Comparison of ENCODE assay signal across 9 mouse cellular contexts in genomic region chr4:126130502-126130901, GRCm38 (mm10). TPM values are rescaled to one million over a fixed set of nuclear protein-coding genes. Genes with fewer than 3 reads are reported as not detected.
DNase-seq lines count a peak whose midpoint lies in the region; ATAC-seq and TF ChIP-seq lines count a peak whose summit lies in the region.
"Had no signal": no experiment of that assay in that cellular context is flagged by ENCODE, and none has a peak within 500 bp of the region (broad histone marks: within the 10 kb centered on the region; RNA-seq: fewer than 3 reads in every experiment).

No protein-coding gene starts in this region.

- no peaks in the 10 kb centered on the region for H3K9me3 ChIP-seq in heart, embryonic 10.5 days
- no peaks in the 10 kb centered on the region for H3K9me3 ChIP-seq in embryonic facial prominence, embryonic 12.5 days
- H3K9me3 ChIP-seq in kidney, postnatal 0 days (replicated peaks; ENCODE audit: low read length) = no peaks in the 10 kb centered on the region

- no peak overlapping the region for H3K4me2 ChIP-seq in embryonic facial prominence, embryonic 12.5 days (replicated peaks)
- no peak overlapping the region for H3K4me2 ChIP-seq in kidney, postnatal 0 days (ENCODE audit: low read length)

- DNase-seq in heart, embryonic 10.5 days (ENCODE audit: low spot score) = no peak
- no peak for DNase-seq in heart, postnatal 14 days
- peak; percentile 85 for DNase-seq in kidney, postnatal 0 days (ENCODE audit: low spot score)
- peak; percentile 64 for DNase-seq in lung, postnatal 36 days
- no peak for DNase-seq in frontal cortex, postnatal 25 days (ENCODE audit: low spot score in 2 of 2)
- DNase-seq in gastrocnemius, postnatal 14 days = no peak
- no peak for DNase-seq in gastrocnemius, postnatal 36 days

- H3K27ac ChIP-seq in heart, embryonic 10.5 days = peak overlapping the region; percentile 56
- H3K27ac ChIP-seq in embryonic facial prominence, embryonic 12.5 days = peak overlapping the region; percentile 89
- H3K27ac ChIP-seq in kidney, postnatal 0 days = peak overlapping the region; percentile 87

- H3K36me3 ChIP-seq in heart, embryonic 10.5 days = peaks cover 79% of the 10 kb centered on the region
- peaks cover 56% of the 10 kb centered on the region for H3K36me3 ChIP-seq in embryonic facial prominence, embryonic 12.5 days
- H3K36me3 ChIP-seq in kidney, postnatal 0 days (ENCODE audit: insufficient read depth, low read length) = peaks cover 36% of the 10 kb centered on the region

- WGBS in heart, embryonic 10.5 days = 58% methylated on average over 11 of the region's 11 CpGs
- WGBS in embryonic facial prominence, embryonic 12.5 days = 35% methylated on average over 11 of the region's 11 CpGs
- 17% methylated on average over 11 of the region's 11 CpGs for WGBS in kidney, postnatal 0 days

- peak; percentile 43; the same call in 1 of the 2 replicates for ATAC-seq in embryonic facial prominence, embryonic 12.5 days (ENCODE audit: insufficient number of reproducible peaks, insufficient read depth, low FRiP score, low TSS enrichment)
- no peak for ATAC-seq in kidney, postnatal 0 days (replicated peaks; ENCODE audit: low FRiP score, low read depth)

- H3K9ac ChIP-seq in embryonic facial prominence, embryonic 12.5 days = no peak overlapping the region
- H3K9ac ChIP-seq in kidney, postnatal 0 days (ENCODE audit: low read depth, low read length) = no peak overlapping the region

- H3K27me3 ChIP-seq in heart, embryonic 10.5 days (ENCODE audit: insufficient read depth, poor library complexity, severe bottlenecking) = no peaks in the 10 kb centered on the region
- no peaks in the 10 kb centered on the region for H3K27me3 ChIP-seq in embryonic facial prominence, embryonic 12.5 days
- no peaks in the 10 kb centered on the region for H3K27me3 ChIP-seq in kidney, postnatal 0 days (ENCODE audit: insufficient read depth, low read length)
- H3K27me3 ChIP-seq: CH12.LX had no signal

- H3K4me1 ChIP-seq in heart, embryonic 10.5 days = peaks cover 38% of the 10 kb centered on the region
- peaks cover 36% of the 10 kb centered on the region for H3K4me1 ChIP-seq in embryonic facial prominence, embryonic 12.5 days
- H3K4me1 ChIP-seq in kidney, postnatal 0 days (replicated peaks; ENCODE audit: insufficient read depth, low read length) = peaks cover 34% of the 10 kb centered on the region

- H3K4me3 ChIP-seq in heart, embryonic 10.5 days = no peak overlapping the region
- no peak overlapping the region for H3K4me3 ChIP-seq in embryonic facial prominence, embryonic 12.5 days
- H3K4me3 ChIP-seq in kidney, postnatal 0 days (replicated peaks; ENCODE audit: low read depth, low read length) = no peak overlapping the region

- intact Hi-C loops in heart, postnatal 14 days (cut with DNase I) = no loop called here
- intact Hi-C loops in gastrocnemius, postnatal 14 days (cut with DNase I; ENCODE audit: low total_unique reads) = no loop called here
- intact Hi-C loops in gastrocnemius, postnatal 36 days (cut with DNase I) = no loop called here

- no peak for TF ChIP-seq CTCF in kidney, postnatal 0 days (IDR thresholded peaks at IDR 0.05; ENCODE audit: low read depth)

RNA-seq across cellular contexts. Expression of gene Eva1b, which starts 17.0 kb away (rescaled TPM):
- polyA plus RNA-seq in heart, embryonic 10.5 days (2016; fragmentation: Nextera tagmentation; extraction: Ambion mirVana) = 26.3 and 39.5 TPM in 2 replicates
- 10 to 100 TPM; 23.3 to 24.9 TPM for total RNA-seq in heart, postnatal 14 days (2021)
- 68.9 and 69.4 TPM in 2 replicates for polyA plus RNA-seq in embryonic facial prominence, embryonic 12.5 days (2016; fragmentation: Nextera tagmentation; extraction: Ambion mirVana)
- polyA plus RNA-seq in kidney, postnatal 0 days (2015; fragmentation: Nextera tagmentation; extraction: Ambion mirVana) = 130 and 149 TPM in 2 replicates
- total RNA-seq in gastrocnemius, postnatal 14 days (2021) = 10 to 100 TPM; 16.2 to 16.6 TPM
- 1 to 10 TPM; 5.5 to 6.8 TPM for total RNA-seq in gastrocnemius, postnatal 36 days (2021)

RNA-seq across cellular contexts. Expression of gene Stk40, which starts 26.7 kb away (rescaled TPM):
- 37.7 and 39.0 TPM in 2 replicates for polyA plus RNA-seq in heart, embryonic 10.5 days (2016; fragmentation: Nextera tagmentation; extraction: Ambion mirVana)
- 10 to 100 TPM; 28.0 to 29.5 TPM for total RNA-seq in heart, postnatal 14 days (2021)
- polyA plus RNA-seq in embryonic facial prominence, embryonic 12.5 days (2016; fragmentation: Nextera tagmentation; extraction: Ambion mirVana) = 45.7 and 48.0 TPM in 2 replicates
- polyA plus RNA-seq in kidney, postnatal 0 days (2015; fragmentation: Nextera tagmentation; extraction: Ambion mirVana) = 27.1 and 28.7 TPM in 2 replicates
- 10 to 100 TPM; 25.1 to 41.9 TPM for total RNA-seq in gastrocnemius, postnatal 14 days (2021)
- 10 to 100 TPM; 74.6 to 80.1 TPM for total RNA-seq in gastrocnemius, postnatal 36 days (2021)

RNA-seq across cellular contexts. Expression of gene Sh3d21, which starts 32.8 kb away (rescaled TPM):
- polyA plus RNA-seq in heart, embryonic 10.5 days (2016; fragmentation: Nextera tagmentation; extraction: Ambion mirVana) = 2.0 and 3.1 TPM in 2 replicates
- total RNA-seq in heart, postnatal 14 days (2021) = 1 to 10 TPM; 3.0 to 3.1 TPM
- polyA plus RNA-seq in embryonic facial prominence, embryonic 12.5 days (2016; fragmentation: Nextera tagmentation; extraction: Ambion mirVana) = 7.0 and 8.4 TPM in 2 replicates
- 9.2 and 9.7 TPM in 2 replicates for polyA plus RNA-seq in kidney, postnatal 0 days (2015; fragmentation: Nextera tagmentation; extraction: Ambion mirVana)
- 1 to 10 TPM; 1.1 to 1.2 TPM for total RNA-seq in gastrocnemius, postnatal 14 days (2021)
- total RNA-seq in gastrocnemius, postnatal 36 days (2021) = 1 to 10 TPM in 1 of 2 experiments, under 1 TPM in 1; 0.71 to 1.3 TPM

RNA-seq across cellular contexts. Expression of gene Lsm10, which starts 34.1 kb away (rescaled TPM):
- polyA plus RNA-seq in heart, embryonic 10.5 days (2016; fragmentation: Nextera tagmentation; extraction: Ambion mirVana) = 47.5 and 47.7 TPM in 2 replicates
- 10 to 100 TPM in 1 of 2 experiments, 1 to 10 TPM in 1; 9.2 to 12.8 TPM for total RNA-seq in heart, postnatal 14 days (2021)
- 42.8 and 45.3 TPM in 2 replicates for polyA plus RNA-seq in embryonic facial prominence, embryonic 12.5 days (2016; fragmentation: Nextera tagmentation; extraction: Ambion mirVana)
- 58.5 and 59.0 TPM in 2 replicates for polyA plus RNA-seq in kidney, postnatal 0 days (2015; fragmentation: Nextera tagmentation; extraction: Ambion mirVana)
- 1 to 10 TPM; 5.7 to 8.3 TPM for total RNA-seq in gastrocnemius, postnatal 14 days (2021)
- 1 to 10 TPM; 5.8 to 7.6 TPM for total RNA-seq in gastrocnemius, postnatal 36 days (2021)

Comparison
In these comparisons a context has a peak if more than half of its experiments do, and no peak if none do; other contexts are left out.
1. DNase-seq: peak in kidney, postnatal 0 days (single experiment) and lung, postnatal 36 days (single experiment); none in heart, embryonic 10.5 days (single experiment), heart, postnatal 14 days (0 of 2), frontal cortex, postnatal 25 days (0 of 2), gastrocnemius, postnatal 14 days (single experiment) and gastrocnemius, postnatal 36 days (0 of 2).
2. Peak in every context shown above with its lines, with median percentiles within 50 percentile points of each other: H3K27ac ChIP-seq.